Mouse (Mus musculus): ENCODE measurements around the gene Cd33. TPM values are rescaled to one million over a fixed set of nuclear protein-coding genes. Genes with fewer than 3 reads are reported as not detected.

Cd33 gene
- 1 to 10 TPM; 3.1 to 4.5 TPM for total RNA-seq (2021)
- polyA plus RNA-seq (2012; rRNA removed), result 3.8 and 6.1 TPM in 2 replicates
- long read RNA-seq, partial matches to known transcripts, result 0 of 1 reads
- long read RNA-seq, other reads (novel, unspliced or antisense), result 1 of 1 reads

GRCm38 (mm10) chr7:43544225-43544977 lies at the start of gene Cd33:
TSS of gene Cd33 (minus strand) at chr7:43544428.
- no peak for DNase-seq

DNA sequence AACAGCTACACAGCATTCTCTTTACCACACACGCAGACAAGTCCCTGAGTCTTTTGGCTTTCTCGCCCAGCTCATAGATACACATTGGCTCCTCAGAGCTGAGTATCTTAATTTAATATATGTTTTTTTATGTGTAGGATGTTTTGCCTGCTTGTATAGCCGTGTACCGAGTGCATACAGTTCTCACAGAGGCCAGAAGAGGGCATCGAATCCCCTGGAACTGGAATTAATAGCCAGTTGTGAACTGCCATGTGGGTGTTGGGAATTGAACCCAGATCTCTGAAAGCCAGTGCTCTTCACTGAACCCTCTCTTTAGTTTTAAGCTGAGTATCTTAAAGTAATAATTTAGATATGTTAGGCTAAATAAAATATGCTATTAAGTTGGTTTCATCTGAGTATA lies 40.6 kb upstream of the Cd33 start:
- no peak for DNase-seq

- DNase-seq, result no peak
Observed at GRCm38 (mm10) chr7:43580526-43580925, 36.3 kb upstream of the Cd33 start.

GRCm38 (mm10) chr7:43579440-43580171 lies 35.4 kb upstream of the Cd33 start, which contains the start of gene Zfp719:
TSS of gene Zfp719 (plus strand) at chr7:43579610.
- DNase-seq, result peak; percentile 95

DNA sequence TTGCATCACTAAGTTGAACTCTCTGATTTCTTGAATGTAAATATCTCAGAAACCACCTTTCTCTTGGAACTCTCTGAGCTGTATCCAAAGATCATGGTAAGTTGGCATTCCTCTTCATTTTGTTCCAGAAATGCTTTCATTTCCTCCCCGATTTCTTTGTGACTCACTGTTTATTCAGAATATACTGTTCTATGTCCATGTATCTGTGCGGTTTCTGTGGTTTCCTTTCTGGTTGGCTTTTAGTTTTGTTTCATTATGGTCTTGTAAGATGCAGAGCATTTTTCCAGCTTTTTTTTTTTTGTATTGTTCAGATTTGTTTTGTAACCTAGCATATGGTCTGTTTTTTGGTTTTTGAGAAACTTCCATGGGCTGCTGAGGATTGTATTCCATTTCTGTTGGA lies 27.0 kb upstream of the Cd33 start:
- no peak for DNase-seq

- no peak for DNase-seq
Observed at GRCm38 (mm10) chr7:43563300-43563699, 19.1 kb upstream of the Cd33 start.

DNA sequence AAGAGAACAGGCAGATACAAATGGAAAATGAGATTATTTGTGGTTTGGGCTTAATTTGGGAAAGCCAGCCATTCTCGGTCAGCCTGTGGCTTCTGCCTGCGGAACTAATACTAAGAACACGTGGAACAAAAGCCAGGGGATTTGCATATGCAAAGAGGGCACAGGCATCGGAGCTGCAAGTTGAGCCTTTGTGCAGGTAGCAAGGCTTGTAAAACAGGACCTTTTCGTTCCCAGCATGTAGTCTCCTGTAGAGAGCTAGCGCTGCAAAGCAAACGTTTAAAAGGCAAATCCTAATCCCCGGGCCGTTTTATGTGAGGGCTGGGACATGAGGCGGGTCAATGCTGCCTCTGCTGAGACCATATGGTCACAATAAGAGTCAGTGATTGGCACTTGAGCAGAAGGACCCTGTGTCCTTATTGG lies 18.4 kb upstream of the Cd33 start:
- DNase-seq, result no peak

DNA sequence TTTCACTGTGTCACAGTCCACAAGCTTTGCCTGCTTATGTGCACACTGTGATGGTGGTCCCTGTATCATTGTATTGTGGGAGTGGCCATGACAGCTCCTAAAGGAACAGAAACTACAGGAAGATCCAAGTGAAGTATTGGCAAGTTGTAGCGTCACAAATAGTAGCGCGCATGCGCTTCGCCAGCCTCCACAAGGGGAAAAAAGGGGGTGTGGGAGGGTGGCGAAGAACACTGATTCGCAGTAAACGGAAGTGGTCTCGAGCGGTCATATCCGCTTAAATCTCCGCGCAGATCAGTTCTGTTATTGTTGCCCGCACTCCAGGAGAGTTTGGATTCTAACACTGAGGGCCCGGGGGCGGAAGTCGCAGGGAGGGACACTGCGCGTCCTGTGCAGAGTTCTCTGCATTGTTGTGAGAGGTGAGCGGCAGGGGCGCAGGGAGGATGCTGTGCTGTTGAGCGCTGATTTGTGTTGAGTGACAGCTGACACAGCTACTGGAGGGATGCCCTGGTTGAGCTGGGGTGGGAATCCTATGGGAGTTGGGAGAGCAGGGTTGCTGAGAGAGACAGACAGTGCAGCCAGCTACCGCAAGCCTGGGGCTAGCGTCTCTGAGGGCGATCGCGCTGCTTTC lies 17.9 kb upstream of the Cd33 start, which contains the start of gene Zfp658:
Zfp658 (plus strand) TSS at position 251 of the 628 bp plus-strand sequence.
- peak; percentile 87 for DNase-seq

GRCm38 (mm10) chr7:43556901-43557300 lies 12.7 kb upstream of the Cd33 start:
- DNase-seq, result no peak

DNA sequence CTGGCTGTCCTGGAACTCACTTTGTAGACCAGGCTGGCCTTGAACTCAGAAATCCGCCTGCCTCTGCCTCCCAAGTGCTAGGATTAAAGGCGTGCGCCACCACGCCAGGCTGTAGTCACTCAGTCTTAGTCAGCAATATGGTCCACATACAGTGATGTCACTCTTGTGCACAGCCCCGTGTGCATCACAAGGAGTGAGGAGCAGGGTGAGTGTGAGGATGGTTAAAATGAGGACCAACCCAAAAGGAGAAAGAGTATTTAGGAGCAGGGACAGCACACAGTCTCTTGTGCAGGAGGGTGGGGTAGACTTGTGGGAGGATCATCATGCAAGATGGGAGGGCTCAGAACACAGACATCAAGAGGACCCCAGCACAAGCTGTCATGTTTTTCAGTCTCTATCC lies 11.1 kb upstream of the Cd33 start:
- no peak for DNase-seq

- DNase-seq, result no peak
Observed at GRCm38 (mm10) chr7:43554550-43554949, 10.3 kb upstream of the Cd33 start.

- no peak for DNase-seq
Observed at GRCm38 (mm10) chr7:43553153-43553552, 8.9 kb upstream of the Cd33 start.

DNA sequence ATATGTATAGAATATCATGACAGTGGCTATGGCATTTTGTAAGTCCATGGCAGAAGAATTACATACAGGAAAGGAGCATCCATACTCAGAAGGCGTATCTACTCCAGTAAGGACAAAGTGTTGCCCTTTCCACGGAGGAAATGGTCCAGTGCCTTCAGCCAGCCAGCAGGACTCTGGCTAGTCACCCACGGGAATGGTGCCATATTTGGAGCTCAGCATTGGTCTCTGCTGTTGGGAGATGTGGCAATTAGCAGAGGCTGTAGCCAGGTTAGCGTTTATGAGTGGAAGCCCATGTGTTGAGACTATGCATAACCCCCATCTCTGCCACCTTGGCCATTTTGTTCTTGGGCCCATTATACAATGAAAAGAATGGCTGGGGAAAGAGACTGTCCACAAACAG lies 4.0 kb upstream of the Cd33 start:
- DNase-seq, result no peak

DNA sequence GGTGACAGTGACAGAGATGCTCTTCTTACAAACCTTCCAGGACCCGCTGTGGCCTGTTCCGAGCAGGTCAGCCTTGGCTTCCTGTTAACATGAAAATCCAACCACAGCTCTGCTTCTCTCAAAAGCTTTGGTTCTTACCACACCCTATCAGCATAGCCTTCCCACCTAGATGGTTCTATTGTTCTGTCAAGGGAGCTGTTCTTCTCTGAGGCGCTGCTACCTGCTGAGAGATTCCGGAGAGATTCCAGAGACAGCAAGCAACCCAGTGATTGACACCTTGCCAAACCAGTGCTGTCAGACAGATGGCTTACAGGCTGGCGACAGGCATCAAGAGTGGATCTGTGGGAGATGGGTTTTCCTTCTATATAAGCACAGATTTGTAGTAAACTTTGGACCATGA lies 3.4 kb upstream of the Cd33 start:
- DNase-seq, result no peak

GRCm38 (mm10) chr7:43545656-43546545 lies 1.7 kb upstream of the Cd33 start:
- no peak for DNase-seq

DNA sequence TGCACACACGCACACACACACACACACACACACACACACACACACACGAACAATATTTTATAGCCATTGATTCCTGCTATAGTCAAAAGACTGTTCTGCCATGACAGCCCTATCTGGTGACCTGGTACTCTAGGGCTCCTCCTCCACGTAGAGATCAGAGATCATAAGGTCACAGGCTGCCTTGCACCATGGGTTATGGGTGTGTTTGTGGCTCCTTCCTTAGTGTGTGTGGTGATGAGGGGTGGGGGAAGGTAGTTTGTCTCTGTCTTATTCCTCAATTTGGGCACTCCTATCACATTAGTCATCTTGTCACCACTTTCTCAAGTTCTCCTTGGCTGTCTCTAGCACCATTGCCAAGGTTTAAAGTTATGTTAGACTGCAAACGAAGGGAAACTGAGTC lies 5.7 kb downstream of the Cd33 start:
- DNase-seq, result no peak

GRCm38 (mm10) chr7:43532936-43533505 lies 11.2 kb downstream of the Cd33 start:
- no peak for DNase-seq

- DNase-seq, result no peak
Observed at GRCm38 (mm10) chr7:43530216-43530785, 13.9 kb downstream of the Cd33 start.

DNA sequence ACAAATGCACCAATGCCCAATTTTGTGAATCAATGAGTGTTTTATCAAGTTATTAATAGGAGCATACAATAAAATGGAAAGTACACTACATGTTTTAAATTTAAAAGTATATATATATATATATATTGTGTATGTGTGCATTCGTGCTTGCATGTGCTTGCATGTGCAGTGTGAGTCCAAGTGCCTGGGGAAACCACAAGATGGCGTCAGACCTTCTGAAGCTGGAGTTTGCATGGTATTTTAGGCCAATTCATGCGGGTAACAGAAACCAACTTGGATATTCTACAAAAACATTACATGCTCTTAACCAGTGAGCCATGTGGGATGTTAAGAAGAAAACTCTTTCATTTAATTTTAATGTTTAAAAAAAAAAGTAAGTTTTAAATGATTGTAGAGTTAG lies 18.9 kb downstream of the Cd33 start:
- DNase-seq, result no peak

DNA sequence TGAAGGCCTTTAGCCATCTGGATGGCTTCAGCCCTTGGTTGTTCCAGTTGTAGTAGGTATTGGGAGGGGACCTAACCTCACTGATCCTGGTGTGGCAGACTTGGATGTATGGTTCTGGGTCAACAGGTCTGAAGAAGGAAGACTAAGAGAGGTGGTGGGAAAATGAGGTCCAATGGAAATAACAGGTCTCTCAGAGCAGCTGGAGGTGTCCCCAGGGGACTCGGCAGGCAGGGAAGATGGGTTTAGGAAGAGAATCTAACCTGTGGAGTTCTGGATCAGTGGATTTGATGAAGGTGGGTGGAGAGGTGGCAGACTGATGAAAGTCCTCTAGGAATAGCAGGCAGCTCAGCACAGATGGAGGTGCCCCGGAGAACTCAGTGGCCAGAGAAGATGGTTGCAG lies 21.5 kb downstream of the Cd33 start:
- no peak for DNase-seq

GRCm38 (mm10) chr7:43518341-43518740 lies 25.9 kb downstream of the Cd33 start:
- DNase-seq, result no peak

Measured in adrenal gland, adult 2 months (tissue).